Mouse (Mus musculus) right cerebral cortex, postnatal 10 days (tissue): ENCODE results near the gene 1700102P08Rik.
A peak's percentile ranks its signal among the peaks of the same experiment; 100 is the strongest.

Experiments
- DNase-seq, 2 experiments: peaks; one replicate each; pipeline ENCODE4 v3.0.0; 2021; ENCODE audit warnings: low spot score in 2 of 2

1700102P08Rik gene

GRCm38 (mm10) chr9:108392676-108393075 is at the start of gene 1700102P08Rik:
Gene 1700102P08Rik (plus strand): TSS chr9:108392805.
- DNase-seq = no peak

DNA sequence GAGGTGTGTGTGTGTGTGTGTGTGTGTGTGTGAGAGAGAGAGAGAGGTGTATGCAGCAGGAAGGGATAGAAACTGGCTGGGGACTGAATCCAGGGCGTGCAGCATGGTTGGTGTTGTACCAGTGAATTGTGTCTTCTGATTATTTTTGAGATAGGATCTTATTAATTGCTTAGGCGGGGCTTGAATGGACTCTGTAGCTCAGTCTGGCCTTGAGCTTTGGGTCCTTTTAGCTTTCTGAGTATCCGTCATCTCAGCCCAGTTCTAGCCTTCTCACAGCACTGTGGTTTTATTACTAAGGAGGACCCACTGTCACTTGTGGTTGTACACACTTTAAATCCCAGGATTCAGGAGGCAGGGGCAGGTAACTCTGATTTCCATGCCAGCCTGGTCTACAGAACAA is 49.3 kb upstream of the 1700102P08Rik start:
- no peak for DNase-seq

DNA sequence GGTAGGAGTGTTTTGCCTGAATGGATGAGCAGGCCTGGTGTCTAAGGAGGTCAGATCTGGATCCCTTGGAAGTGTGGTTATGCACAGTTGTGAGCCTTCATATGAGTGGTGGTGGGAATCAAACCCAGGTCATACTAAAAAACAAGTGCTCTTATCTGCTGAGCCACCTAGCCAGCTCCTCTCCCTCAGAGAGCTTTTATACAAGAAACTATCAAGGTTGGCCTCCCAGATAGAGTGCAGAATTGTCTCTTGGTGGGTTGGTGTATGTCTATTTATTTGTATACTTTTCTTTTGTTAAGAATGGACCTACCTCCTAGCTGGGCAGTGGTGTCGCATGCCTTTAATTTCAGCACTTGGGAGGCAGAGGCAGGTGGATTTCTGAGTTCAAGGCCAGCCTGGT is 48.8 kb upstream of the 1700102P08Rik start:
- no peak for DNase-seq

- no peak for DNase-seq
These were observed 48.1 kb upstream of the 1700102P08Rik start for GRCm38 (mm10) chr9:108344471-108344870.

DNA sequence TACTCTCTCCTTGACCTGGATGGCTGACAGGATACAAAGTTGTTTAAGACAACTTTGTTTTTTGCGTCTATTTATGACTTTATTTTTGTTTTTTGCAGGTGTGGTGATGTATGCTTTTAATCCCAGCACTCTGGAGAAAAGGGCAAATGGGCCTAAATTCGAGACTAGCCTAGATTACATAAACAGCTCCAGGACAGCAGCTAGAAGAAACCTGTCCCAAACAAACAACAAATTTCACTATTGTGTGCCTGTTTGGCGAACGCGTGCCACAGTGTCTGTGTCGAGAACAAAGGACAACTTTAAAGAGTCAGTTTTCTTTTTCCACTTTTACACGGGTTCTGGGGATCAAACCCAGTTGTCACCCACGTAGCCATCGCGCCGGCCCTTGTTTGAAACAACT is 45.6 kb upstream of the 1700102P08Rik start:
- no peak for DNase-seq

- peak; percentile 92 to 93 for DNase-seq
These were observed 44.9 kb upstream of the 1700102P08Rik start, which contains the start of gene Usp4 for GRCm38 (mm10) chr9:108347540-108348289. Gene Usp4 (plus strand): TSS chr9:108347853.

GRCm38 (mm10) chr9:108348290-108348680 is 44.3 kb upstream of the 1700102P08Rik start:
- DNase-seq = no peak

DNA sequence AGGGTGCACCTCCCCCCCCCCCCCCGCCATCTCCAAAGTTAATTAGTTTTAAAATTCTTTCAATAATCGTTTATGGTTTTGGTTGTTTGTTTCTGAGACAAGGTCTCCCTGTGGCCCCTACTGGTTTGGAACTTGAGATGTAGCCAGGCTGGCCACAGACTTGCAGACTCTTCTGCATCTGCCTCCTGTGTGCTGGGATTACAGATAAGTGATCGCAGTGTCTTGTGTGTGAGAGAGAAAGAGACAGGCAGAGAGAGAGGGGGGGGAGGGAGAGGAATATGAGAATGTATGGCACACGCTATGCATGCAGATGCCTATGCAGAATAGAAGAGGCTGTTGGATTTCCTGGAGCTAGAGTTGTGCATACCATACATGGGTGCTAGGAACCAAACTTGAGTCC is 42.9 kb upstream of the 1700102P08Rik start:
- DNase-seq = no peak

- DNase-seq = no peak
These were observed 14.4 kb upstream of the 1700102P08Rik start for GRCm38 (mm10) chr9:108378234-108378633.

GRCm38 (mm10) chr9:108378736-108379135 is 13.9 kb upstream of the 1700102P08Rik start:
- no peak for DNase-seq

DNA sequence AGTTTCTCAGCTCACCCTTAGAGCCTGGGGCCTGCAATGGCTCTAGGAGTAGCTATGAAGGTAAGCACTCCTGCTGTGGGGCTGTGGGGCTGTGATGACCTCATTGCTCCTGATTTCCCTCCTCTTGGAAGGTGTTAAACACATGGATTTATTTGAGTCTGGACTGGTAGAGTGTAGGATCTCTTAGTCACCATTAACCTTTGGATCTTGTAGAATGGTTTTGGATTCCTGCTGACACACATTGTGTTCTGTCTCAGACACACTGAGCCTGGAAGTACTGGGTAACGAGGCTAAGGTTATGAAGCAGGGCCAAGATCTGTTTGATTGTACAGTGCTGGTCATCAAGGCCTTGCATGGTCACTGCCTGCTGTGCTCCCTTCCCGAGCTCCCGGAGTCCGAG is 13.3 kb upstream of the 1700102P08Rik start:
- DNase-seq = no peak

DNA sequence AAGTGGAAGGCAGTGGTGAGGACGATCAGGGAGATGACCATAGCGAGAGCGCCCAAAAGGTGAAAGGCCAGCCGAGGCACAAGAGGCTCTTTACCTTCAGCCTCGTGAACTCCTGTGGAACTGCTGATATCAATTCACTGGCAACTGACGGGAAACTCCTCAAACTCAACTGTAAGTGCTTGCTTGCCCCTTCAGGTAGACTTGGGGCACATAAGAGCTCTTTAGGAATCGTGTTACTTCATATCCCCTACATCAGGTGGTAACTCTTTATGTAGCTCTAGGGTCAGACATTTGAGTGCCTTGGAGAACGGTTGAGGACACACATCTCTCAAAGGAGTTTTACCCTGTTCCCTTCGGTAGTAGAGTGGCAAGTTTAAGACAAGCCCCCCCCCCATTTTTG is 11.2 kb upstream of the 1700102P08Rik start:
- DNase-seq = no peak

DNA sequence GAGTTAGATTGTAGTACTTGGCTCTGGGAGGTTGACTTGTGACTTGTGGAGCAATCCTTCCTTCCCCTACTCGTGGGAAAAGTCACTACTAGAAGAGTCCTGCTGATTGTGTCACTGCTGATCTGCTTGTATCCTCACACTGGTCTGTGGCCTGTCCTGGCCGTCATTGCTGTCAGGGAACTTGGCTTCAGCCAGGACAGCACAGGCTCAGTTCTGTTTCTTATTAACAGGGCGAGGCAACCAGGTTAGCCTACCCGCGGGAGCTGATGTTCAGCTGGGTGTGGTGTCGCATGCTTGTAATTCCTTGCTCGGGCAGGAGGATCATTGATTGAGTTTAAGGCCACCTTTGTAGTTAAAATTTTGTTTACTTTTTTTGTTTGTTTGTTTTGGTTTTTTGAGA is 7.6 kb upstream of the 1700102P08Rik start:
- DNase-seq = no peak

GRCm38 (mm10) chr9:108386816-108387215 is 5.8 kb upstream of the 1700102P08Rik start:
- no peak for DNase-seq

GRCm38 (mm10) chr9:108388601-108389000 is 4.0 kb upstream of the 1700102P08Rik start:
- DNase-seq = no peak

GRCm38 (mm10) chr9:108389220-108389619 is 3.4 kb upstream of the 1700102P08Rik start:
- no peak for DNase-seq

GRCm38 (mm10) chr9:108394191-108394590 is 1.6 kb downstream of the 1700102P08Rik start:
- no peak for DNase-seq

- DNase-seq = no peak
These were observed 2.8 kb downstream of the 1700102P08Rik start for GRCm38 (mm10) chr9:108395427-108395826.

DNA sequence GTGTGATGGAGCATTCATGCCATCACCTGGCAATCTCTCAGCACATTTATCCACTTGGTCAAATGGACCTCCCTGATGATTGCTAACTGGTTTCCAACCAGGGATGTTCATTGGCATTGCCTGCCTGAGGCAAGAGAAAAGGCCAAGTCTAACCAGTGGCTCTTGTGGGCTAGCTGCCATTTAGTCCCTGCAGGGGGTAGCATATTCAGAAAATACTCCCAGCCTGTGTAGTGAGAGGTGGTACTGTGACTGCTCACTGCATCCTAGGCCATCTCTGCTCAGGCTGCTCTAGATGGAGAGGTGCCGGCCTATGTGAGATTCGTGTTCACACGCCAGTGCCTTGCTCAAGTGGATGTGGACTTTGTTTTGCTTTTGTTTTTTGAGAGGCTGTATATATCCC is 5.7 kb downstream of the 1700102P08Rik start:
- DNase-seq = no peak

DNA sequence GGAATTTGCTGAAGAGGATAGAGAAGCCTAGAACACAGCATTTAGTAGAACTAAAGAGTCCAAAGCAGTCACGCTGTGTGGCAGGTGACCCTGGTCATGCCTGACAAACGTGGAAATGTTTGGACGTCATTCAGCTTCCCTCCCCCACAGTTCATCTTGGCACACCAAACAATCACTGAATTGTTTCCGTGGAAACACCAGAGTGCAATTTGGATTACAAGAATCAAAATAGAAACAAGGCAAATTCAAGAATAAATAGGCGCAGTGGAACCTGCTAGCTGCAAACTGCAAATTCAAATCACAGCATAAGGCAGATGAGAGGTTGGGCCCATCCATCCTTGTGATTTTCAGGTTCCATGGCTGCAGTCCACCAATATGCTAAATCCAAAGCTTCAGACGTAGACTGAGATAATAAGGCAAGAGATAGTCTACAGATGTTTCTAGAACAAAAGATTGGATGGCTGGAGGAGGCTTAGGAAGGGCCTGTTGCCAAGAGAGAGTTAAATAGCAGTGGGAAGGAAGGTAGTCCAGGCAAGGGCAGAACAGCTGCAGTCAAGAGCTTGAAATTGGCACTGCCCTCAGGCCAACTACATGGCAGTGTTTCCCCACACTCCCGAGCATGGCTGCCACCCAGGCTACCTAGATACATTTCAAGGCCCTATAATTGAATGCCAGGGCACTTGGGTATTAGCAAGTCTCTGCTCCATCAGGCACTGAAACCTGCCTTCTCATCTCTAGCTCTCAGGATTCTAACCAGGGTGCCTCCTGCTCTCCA is 8.8 kb downstream of the 1700102P08Rik start:
- DNase-seq = peak; percentile 76 to 85

- DNase-seq = peak in 1 of 2 experiments; percentile 50
These were observed 10.5 kb downstream of the 1700102P08Rik start for GRCm38 (mm10) chr9:108403081-108403480.

DNA sequence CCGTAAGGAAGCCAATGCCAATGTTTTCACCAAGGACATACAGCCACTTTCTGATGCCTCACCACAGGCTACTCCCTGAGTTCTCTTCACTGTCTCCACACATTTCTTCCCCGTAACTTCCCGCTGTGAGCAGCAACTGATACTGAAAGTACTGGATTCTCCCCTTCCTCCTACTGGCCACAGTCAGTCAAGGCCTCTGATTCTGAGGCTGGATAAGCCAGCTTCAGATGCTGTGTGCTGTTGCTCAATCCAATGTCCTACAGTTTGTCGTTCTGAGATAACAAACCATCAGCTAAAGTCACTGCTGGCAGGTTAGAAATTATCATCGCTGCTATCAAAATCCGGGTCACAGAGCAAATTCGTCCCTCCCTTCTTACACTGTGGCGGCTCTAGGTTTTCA is 11.8 kb downstream of the 1700102P08Rik start:
- no peak for DNase-seq

GRCm38 (mm10) chr9:108409535-108409934 is 16.9 kb downstream of the 1700102P08Rik start:
- DNase-seq = no peak
